Mouse (Mus musculus): ENCODE data around the gene Trub1. TPM values are rescaled to one million over a fixed set of nuclear protein-coding genes. Genes with fewer than 3 reads are reported as not detected.
A peak's percentile ranks its signal among the peaks of the same experiment; 100 is the strongest.

Trub1 gene
- polyA plus RNA-seq, 1 experiment from 2014 or later = 25.8 TPM

GRCm38 (mm10) chr19:57417800-57418580, 34.7 kb upstream of the Trub1 start:
- Histone ChIP-seq H3K4me1 (ENCODE audit: control insufficient read depth, insufficient read depth, low read length) (no peaks in the 10 kb centered on the region; the same call in 1 of the 2 replicates), H3K36me3 (ENCODE audit: control insufficient read depth, insufficient read depth, low read length) (no peaks in the 10 kb centered on the region), H3K4me2 (ENCODE audit: low read depth, low read length) (peak overlapping the region; percentile 32), H3K27ac (ENCODE audit: low read length) (no peak overlapping the region), H3K4me3 (replicated peaks; ENCODE audit: low read length) (peak overlapping the region; percentile 16), H3K9me3 (replicated peaks; ENCODE audit: control insufficient read depth, low read length) (no peaks in the 10 kb centered on the region), H3K27me3 (ENCODE audit: control insufficient read depth, insufficient read depth, low read length) (no peaks in the 10 kb centered on the region), H3K9ac (ENCODE audit: low read length) (no peak overlapping the region)
- ATAC-seq (ENCODE audit: insufficient read depth, low FRiP score) = no peak
- WGBS = 21% methylated on average over 16 of the region's 17 CpGs

- no peak overlapping the region for H3K27ac ChIP-seq (ENCODE audit: low read length)
- no peak overlapping the region for H3K9ac ChIP-seq (ENCODE audit: low read length)
- 18% methylated on average over 3 of the region's 3 CpGs for WGBS
- H3K9me3 ChIP-seq (replicated peaks; ENCODE audit: control insufficient read depth, low read length) = no peaks in the 10 kb centered on the region
- ATAC-seq (ENCODE audit: insufficient read depth, low FRiP score) = no peak
- H3K4me3 ChIP-seq (replicated peaks; ENCODE audit: low read length) = no peak overlapping the region
- H3K27me3 ChIP-seq (ENCODE audit: control insufficient read depth, insufficient read depth, low read length) = no peaks in the 10 kb centered on the region
- H3K4me2 ChIP-seq (ENCODE audit: low read depth, low read length) = no peak overlapping the region
- H3K36me3 ChIP-seq (ENCODE audit: control insufficient read depth, insufficient read depth, low read length) = no peaks in the 10 kb centered on the region
- H3K4me1 ChIP-seq (ENCODE audit: control insufficient read depth, insufficient read depth, low read length) = no peaks in the 10 kb centered on the region; the same call in 1 of the 2 replicates
Observed at GRCm38 (mm10) chr19:57423402-57423801, 29.3 kb upstream of the Trub1 start.

- Histone ChIP-seq H3K4me1 (ENCODE audit: control insufficient read depth, insufficient read depth, low read length) (no peaks in the 10 kb centered on the region), H3K4me3 (replicated peaks; ENCODE audit: low read length) (no peak overlapping the region), H3K4me2 (ENCODE audit: low read depth, low read length) (no peak overlapping the region), H3K9me3 (replicated peaks; ENCODE audit: control insufficient read depth, low read length) (no peaks in the 10 kb centered on the region), H3K36me3 (ENCODE audit: control insufficient read depth, insufficient read depth, low read length) (no peaks in the 10 kb centered on the region), H3K27ac (ENCODE audit: low read length) (no peak overlapping the region), H3K9ac (ENCODE audit: low read length) (no peak overlapping the region), H3K27me3 (ENCODE audit: control insufficient read depth, insufficient read depth, low read length) (no peaks in the 10 kb centered on the region)
- ATAC-seq (ENCODE audit: insufficient read depth, low FRiP score) = no peak
- WGBS = 94% methylated on average over 15 of the region's 15 CpGs
Observed at GRCm38 (mm10) chr19:57425296-57425695, 27.4 kb upstream of the Trub1 start.

GRCm38 (mm10) chr19:57426841-57427240, 25.9 kb upstream of the Trub1 start:
- no peaks in the 10 kb centered on the region for H3K36me3 ChIP-seq (ENCODE audit: control insufficient read depth, insufficient read depth, low read length)
- H3K4me2 ChIP-seq (ENCODE audit: low read depth, low read length) = no peak overlapping the region
- no peak for ATAC-seq (ENCODE audit: insufficient read depth, low FRiP score)
- no peak overlapping the region for H3K27ac ChIP-seq (ENCODE audit: low read length)
- H3K4me1 ChIP-seq (ENCODE audit: control insufficient read depth, insufficient read depth, low read length) = no peaks in the 10 kb centered on the region
- no peak overlapping the region for H3K9ac ChIP-seq (ENCODE audit: low read length)
- H3K9me3 ChIP-seq (replicated peaks; ENCODE audit: control insufficient read depth, low read length) = no peaks in the 10 kb centered on the region
- H3K4me3 ChIP-seq (replicated peaks; ENCODE audit: low read length) = no peak overlapping the region
- no peaks in the 10 kb centered on the region for H3K27me3 ChIP-seq (ENCODE audit: control insufficient read depth, insufficient read depth, low read length)
- 87% methylated on average over 8 of the region's 8 CpGs for WGBS

- WGBS = 74% methylated on average over 14 of the region's 14 CpGs
- ATAC-seq (ENCODE audit: insufficient read depth, low FRiP score) = peak; percentile 72; the same call in 1 of the 2 replicates
- no peak overlapping the region for H3K27ac ChIP-seq (ENCODE audit: low read length)
Observed at GRCm38 (mm10) chr19:57427756-57428438, 24.8 kb upstream of the Trub1 start.

GRCm38 (mm10) chr19:57428641-57429040, 24.1 kb upstream of the Trub1 start:
- no peaks in the 10 kb centered on the region for H3K9me3 ChIP-seq (replicated peaks; ENCODE audit: control insufficient read depth, low read length)
- H3K27ac ChIP-seq (ENCODE audit: low read length) = no peak overlapping the region
- H3K4me1 ChIP-seq (ENCODE audit: control insufficient read depth, insufficient read depth, low read length) = no peaks in the 10 kb centered on the region
- no peaks in the 10 kb centered on the region for H3K27me3 ChIP-seq (ENCODE audit: control insufficient read depth, insufficient read depth, low read length)
- H3K4me3 ChIP-seq (replicated peaks; ENCODE audit: low read length) = no peak overlapping the region
- no peak overlapping the region for H3K4me2 ChIP-seq (ENCODE audit: low read depth, low read length)
- H3K9ac ChIP-seq (ENCODE audit: low read length) = no peak overlapping the region
- ATAC-seq (ENCODE audit: insufficient read depth, low FRiP score) = no peak
- 84% methylated on average over 3 of the region's 3 CpGs for WGBS
- no peaks in the 10 kb centered on the region for H3K36me3 ChIP-seq (ENCODE audit: control insufficient read depth, insufficient read depth, low read length)

More at GRCm38 (mm10) chr19:57427756-57428438, 24.8 kb upstream of the Trub1 start:
- no peak overlapping the region for H3K9ac ChIP-seq (ENCODE audit: low read length)
- no peaks in the 10 kb centered on the region for H3K27me3 ChIP-seq (ENCODE audit: control insufficient read depth, insufficient read depth, low read length)
- no peaks in the 10 kb centered on the region for H3K9me3 ChIP-seq (replicated peaks; ENCODE audit: control insufficient read depth, low read length)
- no peak overlapping the region for H3K4me2 ChIP-seq (ENCODE audit: low read depth, low read length)
- no peak overlapping the region for H3K4me3 ChIP-seq (replicated peaks; ENCODE audit: low read length)
- H3K4me1 ChIP-seq (ENCODE audit: control insufficient read depth, insufficient read depth, low read length) = no peaks in the 10 kb centered on the region
- no peaks in the 10 kb centered on the region for H3K36me3 ChIP-seq (ENCODE audit: control insufficient read depth, insufficient read depth, low read length)

GRCm38 (mm10) chr19:57429926-57430325, 22.8 kb upstream of the Trub1 start:
- ATAC-seq (ENCODE audit: insufficient read depth, low FRiP score) = no peak
- WGBS = 63% methylated on average over 6 of the region's 6 CpGs
- H3K4me1 ChIP-seq (ENCODE audit: control insufficient read depth, insufficient read depth, low read length) = no peaks in the 10 kb centered on the region
- H3K9ac ChIP-seq (ENCODE audit: low read length) = no peak overlapping the region
- no peak overlapping the region for H3K4me2 ChIP-seq (ENCODE audit: low read depth, low read length)
- no peaks in the 10 kb centered on the region for H3K27me3 ChIP-seq (ENCODE audit: control insufficient read depth, insufficient read depth, low read length)
- H3K36me3 ChIP-seq (ENCODE audit: control insufficient read depth, insufficient read depth, low read length) = no peaks in the 10 kb centered on the region
- H3K9me3 ChIP-seq (replicated peaks; ENCODE audit: control insufficient read depth, low read length) = no peaks in the 10 kb centered on the region
- no peak overlapping the region for H3K27ac ChIP-seq (ENCODE audit: low read length)
- no peak overlapping the region for H3K4me3 ChIP-seq (replicated peaks; ENCODE audit: low read length)

- no peaks in the 10 kb centered on the region for H3K9me3 ChIP-seq (replicated peaks; ENCODE audit: control insufficient read depth, low read length)
- no peak overlapping the region for H3K4me2 ChIP-seq (ENCODE audit: low read depth, low read length)
- no peak overlapping the region for H3K27ac ChIP-seq (ENCODE audit: low read length)
- no peaks in the 10 kb centered on the region for H3K36me3 ChIP-seq (ENCODE audit: control insufficient read depth, insufficient read depth, low read length)
- ATAC-seq (ENCODE audit: insufficient read depth, low FRiP score) = no peak
- H3K27me3 ChIP-seq (ENCODE audit: control insufficient read depth, insufficient read depth, low read length) = no peaks in the 10 kb centered on the region
- WGBS = 44% methylated on average over 6 of the region's 6 CpGs
- no peaks in the 10 kb centered on the region for H3K4me1 ChIP-seq (ENCODE audit: control insufficient read depth, insufficient read depth, low read length)
- H3K9ac ChIP-seq (ENCODE audit: low read length) = no peak overlapping the region
- no peak overlapping the region for H3K4me3 ChIP-seq (replicated peaks; ENCODE audit: low read length)
Observed at GRCm38 (mm10) chr19:57431476-57431875, 21.2 kb upstream of the Trub1 start.

GRCm38 (mm10) chr19:57434024-57434423, 18.7 kb upstream of the Trub1 start:
- Histone ChIP-seq H3K4me1 (ENCODE audit: control insufficient read depth, insufficient read depth, low read length) (no peaks in the 10 kb centered on the region; the same call in 1 of the 2 replicates), H3K27ac (ENCODE audit: low read length) (no peak overlapping the region), H3K4me2 (ENCODE audit: low read depth, low read length) (no peak overlapping the region), H3K4me3 (replicated peaks; ENCODE audit: low read length) (no peak overlapping the region), H3K36me3 (ENCODE audit: control insufficient read depth, insufficient read depth, low read length) (no peaks in the 10 kb centered on the region), H3K9me3 (replicated peaks; ENCODE audit: control insufficient read depth, low read length) (no peaks in the 10 kb centered on the region), H3K27me3 (ENCODE audit: control insufficient read depth, insufficient read depth, low read length) (no peaks in the 10 kb centered on the region), H3K9ac (ENCODE audit: low read length) (no peak overlapping the region)
- WGBS = 88% methylated on average over 6 of the region's 6 CpGs
- ATAC-seq (ENCODE audit: insufficient read depth, low FRiP score) = no peak

All from stomach, embryonic 16.5 days (tissue).